Mouse (Mus musculus): ENCODE data around the gene Pdzd9. TPM values are rescaled to one million over a fixed set of nuclear protein-coding genes. Genes with fewer than 3 reads are reported as not detected.
"Not testable (repeated sequence)": the region's sequence is repeated elsewhere in the genome, so short reads cannot be mapped to it uniquely, and the experiment has no call there.

Pdzd9 gene
- 0.20 and 0.80 TPM in 2 replicates for polyA plus RNA-seq (2014; fragmentation: Nextera tagmentation; extraction: Ambion mirVana)

DNA sequence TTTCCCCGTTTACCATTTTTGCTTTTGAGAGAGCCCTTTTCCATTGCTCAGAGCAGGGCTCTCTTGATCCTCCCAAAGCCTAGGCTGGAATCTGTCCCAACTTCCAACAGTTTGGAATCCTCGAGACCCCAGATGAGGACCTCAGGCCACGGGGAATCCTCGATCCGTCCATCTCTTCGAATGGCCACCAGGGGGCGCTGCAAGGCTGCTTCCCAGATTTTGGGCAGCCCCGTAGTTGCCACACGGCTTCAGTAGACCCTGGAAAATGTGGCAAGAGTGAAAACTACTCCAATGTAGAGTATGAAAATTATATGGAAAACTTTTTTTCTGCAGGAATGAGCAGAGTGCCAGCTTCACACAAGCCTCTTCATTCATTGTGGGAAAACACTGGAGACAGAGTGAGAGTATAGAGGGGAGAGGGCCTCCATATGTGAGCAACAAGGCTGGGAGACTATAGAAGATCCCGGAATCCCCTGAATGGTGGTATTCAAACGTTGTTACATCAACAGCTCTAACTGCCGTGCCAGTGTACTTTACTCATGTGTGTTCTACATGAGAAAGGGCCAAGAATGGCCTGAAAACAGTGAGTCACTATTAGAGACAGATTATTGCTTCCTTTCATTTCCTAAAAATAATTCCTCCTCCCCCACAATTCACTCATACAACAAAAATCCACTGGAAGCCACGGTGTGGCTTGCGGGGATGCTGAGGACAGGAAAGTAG is at the start of gene Pdzd9:
Gene Pdzd9 (minus strand): TSS at position 191 of the 723 bp plus-strand sequence.
- no peak within 1 kb of the TSS for H3K4me2 ChIP-seq (replicated peaks; ENCODE audit: low read depth, low read length)
- no peaks in the 10 kb centered on the region for H3K9me3 ChIP-seq (ENCODE audit: control insufficient read depth, low read length)
- H3K27ac ChIP-seq (ENCODE audit: low read depth, low read length), result no peak within 1 kb of the TSS
- no peak within 1 kb of the TSS for H3K9ac ChIP-seq (ENCODE audit: low read depth, low read length)
- H3K27me3 ChIP-seq (ENCODE audit: control insufficient read depth, insufficient read depth, low read length), result no peaks in the 10 kb centered on the region
- DNase-seq (ENCODE audit: low spot score) (peak; percentile 90), ATAC-seq (ENCODE audit: low FRiP score) (peak; percentile 54; the same call in 1 of the 2 replicates)
- no peaks in the 10 kb centered on the region for H3K4me1 ChIP-seq (replicated peaks; ENCODE audit: control insufficient read depth, insufficient read depth, low read length)
- WGBS, result 25% methylated on average over 14 of the region's 14 CpGs
- no peaks in the 10 kb centered on the region for H3K36me3 ChIP-seq (ENCODE audit: control insufficient read depth, insufficient read depth, low read length)
- no peak within 1 kb of the TSS for H3K4me3 ChIP-seq (ENCODE audit: low read depth, low read length)

DNA sequence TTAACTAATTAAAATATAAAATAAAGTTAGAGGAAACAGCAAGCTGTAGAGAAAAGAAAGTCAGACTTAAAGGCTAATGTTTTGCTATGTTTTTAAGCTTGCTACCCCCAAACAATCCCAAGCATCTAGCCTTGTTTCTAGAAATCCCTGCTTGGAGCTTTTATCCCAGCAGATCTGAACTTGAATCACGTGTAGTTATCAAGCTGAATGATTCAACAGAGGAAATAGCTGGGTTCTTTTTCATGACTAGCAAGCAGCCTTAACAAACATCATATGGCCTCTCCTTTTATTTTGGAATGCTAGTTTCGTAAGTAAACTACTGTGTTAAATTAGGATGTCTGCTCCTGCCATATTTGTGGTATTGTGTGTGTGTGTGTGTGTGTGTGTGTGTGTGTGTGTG is 47.1 kb upstream of the Pdzd9 start:
- H3K9me3 ChIP-seq (ENCODE audit: control insufficient read depth, low read length), result no peaks in the 10 kb centered on the region
- DNase-seq (ENCODE audit: low spot score) (no peak), ATAC-seq (ENCODE audit: low FRiP score) (no peak)
- H3K4me3 ChIP-seq (ENCODE audit: low read depth, low read length), result no peak overlapping the region
- no peak overlapping the region for H3K27ac ChIP-seq (ENCODE audit: low read depth, low read length)
- 85% methylated on average over 2 of the region's 2 CpGs for WGBS
- H3K36me3 ChIP-seq (ENCODE audit: control insufficient read depth, insufficient read depth, low read length), result no peaks in the 10 kb centered on the region
- H3K9ac ChIP-seq (ENCODE audit: low read depth, low read length), result no peak overlapping the region
- no peaks in the 10 kb centered on the region for H3K4me1 ChIP-seq (replicated peaks; ENCODE audit: control insufficient read depth, insufficient read depth, low read length)
- no peaks in the 10 kb centered on the region for H3K27me3 ChIP-seq (ENCODE audit: control insufficient read depth, insufficient read depth, low read length)
- H3K4me2 ChIP-seq (replicated peaks; ENCODE audit: low read depth, low read length), result no peak overlapping the region

DNA sequence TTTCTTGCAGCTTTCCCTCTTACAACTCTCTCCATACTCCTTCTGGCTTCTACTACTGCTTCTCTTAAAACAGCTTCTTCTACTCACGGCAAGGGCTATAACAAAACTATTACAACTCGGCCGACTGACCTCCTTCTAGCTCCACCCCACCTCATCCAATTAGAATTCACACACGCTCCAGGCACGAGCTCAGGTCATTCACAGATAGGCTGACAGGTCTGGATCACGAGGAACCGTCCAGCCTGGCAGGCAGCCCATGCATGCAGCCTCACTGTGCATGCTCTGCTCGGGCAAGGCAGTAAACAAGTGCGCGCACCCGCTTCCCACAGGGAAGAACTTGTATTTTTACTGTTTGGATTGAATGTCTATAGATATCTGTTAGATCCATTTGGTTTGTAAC is 43.8 kb upstream of the Pdzd9 start:
- H3K4me3 ChIP-seq (ENCODE audit: low read depth, low read length); H3K9me3 ChIP-seq (ENCODE audit: control insufficient read depth, low read length); H3K27me3 ChIP-seq (ENCODE audit: control insufficient read depth, insufficient read depth, low read length); H3K4me2 ChIP-seq (replicated peaks; ENCODE audit: low read depth, low read length); H3K27ac ChIP-seq (ENCODE audit: low read depth, low read length); DNase-seq (ENCODE audit: low spot score); H3K36me3 ChIP-seq (ENCODE audit: control insufficient read depth, insufficient read depth, low read length); H3K4me1 ChIP-seq (replicated peaks; ENCODE audit: control insufficient read depth, insufficient read depth, low read length); ATAC-seq (ENCODE audit: low FRiP score); H3K9ac ChIP-seq (ENCODE audit: low read depth, low read length): not testable (repeated sequence)
- WGBS, result 94% methylated on average over 11 of the region's 11 CpGs

- no peaks in the 10 kb centered on the region for H3K36me3 ChIP-seq (ENCODE audit: control insufficient read depth, insufficient read depth, low read length)
- H3K9me3 ChIP-seq (ENCODE audit: control insufficient read depth, low read length), result no peaks in the 10 kb centered on the region
- ATAC-seq (ENCODE audit: low FRiP score) (no peak), DNase-seq (ENCODE audit: low spot score) (no peak)
- no peaks in the 10 kb centered on the region for H3K27me3 ChIP-seq (ENCODE audit: control insufficient read depth, insufficient read depth, low read length)
- H3K4me3 ChIP-seq (ENCODE audit: low read depth, low read length), result no peak overlapping the region
- 96% methylated on average over 2 of the region's 2 CpGs for WGBS
- no peak overlapping the region for H3K9ac ChIP-seq (ENCODE audit: low read depth, low read length)
- H3K27ac ChIP-seq (ENCODE audit: low read depth, low read length), result no peak overlapping the region
- H3K4me2 ChIP-seq (replicated peaks; ENCODE audit: low read depth, low read length), result no peak overlapping the region
- no peaks in the 10 kb centered on the region for H3K4me1 ChIP-seq (replicated peaks; ENCODE audit: control insufficient read depth, insufficient read depth, low read length)
Measured at GRCm38 (mm10) chr7:120713225-120713624, 43.1 kb upstream of the Pdzd9 start.

GRCm38 (mm10) chr7:120712071-120712470 is 41.9 kb upstream of the Pdzd9 start:
- no peak for DNase-seq (ENCODE audit: low spot score)
- H3K4me3 ChIP-seq (ENCODE audit: low read depth, low read length), result no peak overlapping the region
- H3K36me3 ChIP-seq (ENCODE audit: control insufficient read depth, insufficient read depth, low read length), result no peaks in the 10 kb centered on the region
- no peaks in the 10 kb centered on the region for H3K4me1 ChIP-seq (replicated peaks; ENCODE audit: control insufficient read depth, insufficient read depth, low read length)
- H3K9me3 ChIP-seq (ENCODE audit: control insufficient read depth, low read length), result no peaks in the 10 kb centered on the region
- H3K9ac ChIP-seq (ENCODE audit: low read depth, low read length), result no peak overlapping the region
- no peak overlapping the region for H3K4me2 ChIP-seq (replicated peaks; ENCODE audit: low read depth, low read length)
- no peak overlapping the region for H3K27ac ChIP-seq (ENCODE audit: low read depth, low read length)
- ATAC-seq (ENCODE audit: low FRiP score), result no peak
- H3K27me3 ChIP-seq (ENCODE audit: control insufficient read depth, insufficient read depth, low read length), result no peaks in the 10 kb centered on the region
- WGBS, result 94% methylated on average over 2 of the region's 2 CpGs

DNA sequence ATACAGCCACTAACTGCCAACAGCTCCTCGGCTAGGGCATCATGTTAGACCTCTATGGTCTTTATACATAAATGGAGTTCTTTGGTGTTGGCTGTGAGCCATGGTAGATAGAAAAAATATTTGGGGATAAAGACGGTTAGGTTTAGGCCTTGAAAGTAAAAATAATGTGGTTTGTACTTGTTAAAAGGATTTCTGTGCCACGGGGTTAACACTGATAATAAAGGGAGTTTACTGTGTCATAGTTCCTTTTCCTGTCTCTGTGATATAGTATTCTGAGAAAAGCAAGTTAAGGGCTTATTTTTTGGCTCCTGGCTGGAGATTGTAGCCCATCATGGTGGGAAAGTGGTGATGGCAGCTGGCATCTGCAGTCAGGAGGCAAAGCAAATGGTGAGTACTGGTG is 33.7 kb upstream of the Pdzd9 start:
- no peak overlapping the region for H3K9ac ChIP-seq (ENCODE audit: low read depth, low read length)
- no peak for ATAC-seq (ENCODE audit: low FRiP score)

DNA sequence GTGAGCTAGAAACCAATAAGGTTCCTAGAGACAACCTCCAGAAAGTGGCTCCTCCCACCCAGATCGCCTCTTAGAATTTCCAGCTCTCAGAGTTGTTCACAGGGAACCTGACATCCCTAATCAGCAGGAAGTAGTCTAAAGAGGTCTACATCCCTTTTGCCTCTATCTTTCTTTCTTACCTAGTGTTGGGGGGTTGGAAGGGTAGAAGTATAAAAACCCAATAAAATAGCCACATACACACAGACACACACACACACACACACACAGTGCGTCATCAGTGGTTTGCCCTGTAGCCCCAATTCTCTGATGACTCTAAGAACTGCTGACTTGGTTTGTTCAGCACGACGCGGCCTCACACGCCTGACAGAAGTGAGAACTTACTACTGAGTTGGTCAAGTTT is 29.4 kb upstream of the Pdzd9 start:
- Histone ChIP-seq H3K4me3 (ENCODE audit: low read depth, low read length) (no peak overlapping the region), H3K9ac (ENCODE audit: low read depth, low read length) (no peak overlapping the region), H3K9me3 (ENCODE audit: control insufficient read depth, low read length) (no peaks in the 10 kb centered on the region), H3K27ac (ENCODE audit: low read depth, low read length) (no peak overlapping the region), H3K4me1 (replicated peaks; ENCODE audit: control insufficient read depth, insufficient read depth, low read length) (no peaks in the 10 kb centered on the region), H3K36me3 (ENCODE audit: control insufficient read depth, insufficient read depth, low read length) (no peaks in the 10 kb centered on the region), H3K27me3 (ENCODE audit: control insufficient read depth, insufficient read depth, low read length) (no peaks in the 10 kb centered on the region), H3K4me2 (replicated peaks; ENCODE audit: low read depth, low read length) (no peak overlapping the region)
- 94% methylated on average over 6 of the region's 6 CpGs for WGBS
- no peak for ATAC-seq (ENCODE audit: low FRiP score)
- no peak for DNase-seq (ENCODE audit: low spot score)

More for the DNA sequence above, 33.7 kb upstream of the Pdzd9 start:
- Histone ChIP-seq H3K4me2 (replicated peaks; ENCODE audit: low read depth, low read length) (no peak overlapping the region), H3K9me3 (ENCODE audit: control insufficient read depth, low read length) (no peaks in the 10 kb centered on the region), H3K36me3 (ENCODE audit: control insufficient read depth, insufficient read depth, low read length) (no peaks in the 10 kb centered on the region), H3K4me3 (ENCODE audit: low read depth, low read length) (no peak overlapping the region), H3K27me3 (ENCODE audit: control insufficient read depth, insufficient read depth, low read length) (no peaks in the 10 kb centered on the region), H3K27ac (ENCODE audit: low read depth, low read length) (no peak overlapping the region), H3K4me1 (replicated peaks; ENCODE audit: control insufficient read depth, insufficient read depth, low read length) (no peaks in the 10 kb centered on the region)
- WGBS, result 92% methylated on average over 3 of the region's 3 CpGs
- no peak for DNase-seq (ENCODE audit: low spot score)

DNA sequence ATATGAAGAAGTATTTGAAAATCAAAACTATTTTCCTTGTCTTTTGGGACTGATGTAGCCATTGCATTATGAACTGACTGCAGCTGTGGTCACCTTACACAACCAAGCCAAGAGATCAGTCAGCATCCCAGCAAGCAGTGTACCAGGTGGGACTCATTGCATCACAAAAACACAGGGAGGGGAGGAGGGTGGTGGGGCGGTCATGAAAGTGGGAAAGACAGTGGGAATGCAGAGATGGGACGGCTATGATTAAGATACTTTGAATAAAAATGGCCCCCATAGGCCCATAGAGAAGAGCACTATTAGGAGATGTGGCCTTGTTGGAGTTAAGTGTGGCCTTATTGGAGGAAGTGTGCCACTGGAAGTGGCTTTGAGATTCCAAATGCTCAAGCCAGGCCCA is 26.2 kb upstream of the Pdzd9 start:
- H3K27ac ChIP-seq (ENCODE audit: low read depth, low read length), result no peak overlapping the region
- no peaks in the 10 kb centered on the region for H3K27me3 ChIP-seq (ENCODE audit: control insufficient read depth, insufficient read depth, low read length)
- 79% methylated on average over 2 of the region's 2 CpGs for WGBS
- no peak overlapping the region for H3K4me2 ChIP-seq (replicated peaks; ENCODE audit: low read depth, low read length)
- no peaks in the 10 kb centered on the region for H3K4me1 ChIP-seq (replicated peaks; ENCODE audit: control insufficient read depth, insufficient read depth, low read length)
- H3K36me3 ChIP-seq (ENCODE audit: control insufficient read depth, insufficient read depth, low read length), result no peaks in the 10 kb centered on the region
- H3K9me3 ChIP-seq (ENCODE audit: control insufficient read depth, low read length), result no peaks in the 10 kb centered on the region
- DNase-seq (ENCODE audit: low spot score), result no peak
- no peak overlapping the region for H3K4me3 ChIP-seq (ENCODE audit: low read depth, low read length)
- no peak overlapping the region for H3K9ac ChIP-seq (ENCODE audit: low read depth, low read length)
- ATAC-seq (ENCODE audit: low FRiP score), result no peak

DNA sequence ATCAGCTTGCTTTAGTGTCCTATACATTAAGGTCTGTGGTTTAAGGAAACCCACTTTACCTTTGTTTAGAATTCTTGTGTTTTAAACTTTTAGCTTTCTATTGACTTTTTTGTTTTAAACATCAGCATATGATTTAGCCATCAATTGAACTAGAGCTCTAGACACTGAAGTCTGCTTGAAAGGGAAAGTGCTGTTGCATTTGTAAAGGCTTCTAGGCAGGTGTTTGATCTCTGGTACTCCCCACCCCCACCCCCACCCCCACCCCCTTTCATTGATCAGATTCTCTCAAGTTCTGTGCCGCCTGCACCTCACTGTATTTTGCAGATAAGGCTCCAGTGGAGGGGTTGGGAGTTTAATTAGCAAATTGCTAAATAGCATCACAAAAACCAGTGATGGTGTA is 25.5 kb upstream of the Pdzd9 start:
- Histone ChIP-seq H3K36me3 (ENCODE audit: control insufficient read depth, insufficient read depth, low read length) (no peaks in the 10 kb centered on the region), H3K9ac (ENCODE audit: low read depth, low read length) (no peak overlapping the region), H3K4me1 (replicated peaks; ENCODE audit: control insufficient read depth, insufficient read depth, low read length) (no peaks in the 10 kb centered on the region), H3K9me3 (ENCODE audit: control insufficient read depth, low read length) (no peaks in the 10 kb centered on the region), H3K4me3 (ENCODE audit: low read depth, low read length) (no peak overlapping the region), H3K27me3 (ENCODE audit: control insufficient read depth, insufficient read depth, low read length) (no peaks in the 10 kb centered on the region), H3K27ac (ENCODE audit: low read depth, low read length) (no peak overlapping the region), H3K4me2 (replicated peaks; ENCODE audit: low read depth, low read length) (no peak overlapping the region)
- no peak for DNase-seq (ENCODE audit: low spot score)
- ATAC-seq (ENCODE audit: low FRiP score), result no peak
- 40% methylated on average over 1 of the region's 1 CpGs for WGBS

Data from hindbrain, embryonic 11.5 days (tissue).